Mouse (Mus musculus): ENCODE results near the gene Slc38a4.

The Slc38a4 gene

GRCm38 (mm10) chr15:97011599-97012372 lies 44.0 kb downstream of the Slc38a4 start:
- no peak for DNase-seq

DNA sequence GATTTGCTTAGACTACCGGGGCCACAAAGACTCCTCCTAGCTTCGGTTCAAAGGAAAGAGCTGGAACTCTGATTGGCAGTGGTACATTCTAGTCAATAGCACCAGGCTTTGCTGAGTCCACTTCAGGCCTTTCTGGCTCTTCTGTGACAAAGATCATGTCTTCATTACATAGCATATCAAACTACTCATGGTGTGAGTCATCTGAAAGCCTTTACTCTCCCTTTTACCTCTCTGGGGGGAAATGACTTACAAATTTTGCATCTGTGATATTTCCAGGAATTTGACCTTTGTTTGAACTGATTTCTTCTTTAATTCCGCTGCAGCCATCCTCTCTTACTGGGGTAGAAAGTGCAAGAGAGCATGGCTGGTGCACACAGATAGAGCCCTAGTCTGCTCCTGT lies 46.5 kb downstream of the Slc38a4 start:
- no peak for DNase-seq

GRCm38 (mm10) chr15:97005631-97006234 lies 50.0 kb downstream of the Slc38a4 start:
- DNase-seq = no peak

DNA sequence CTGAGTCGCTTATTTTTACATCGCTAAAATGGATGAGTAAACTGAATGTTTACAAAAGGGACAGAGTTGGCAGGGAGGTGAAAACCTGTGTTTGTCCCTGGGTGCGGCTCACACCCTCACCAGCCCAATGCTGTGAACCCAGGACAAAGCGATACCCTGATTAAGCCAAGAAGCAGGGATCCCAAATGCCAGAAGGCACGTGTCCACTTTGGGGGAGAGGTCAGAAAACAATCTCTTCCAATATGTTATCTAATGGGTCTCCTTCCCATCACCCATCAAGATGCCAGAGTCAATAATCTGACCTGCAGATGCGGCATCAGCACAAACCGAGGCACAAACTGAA lies 51.3 kb downstream of the Slc38a4 start:
- DNase-seq = no peak

GRCm38 (mm10) chr15:97003851-97004524 lies 51.8 kb downstream of the Slc38a4 start:
- peak; percentile 50 to 57 for DNase-seq

- no peak for DNase-seq
Measured at GRCm38 (mm10) chr15:97003186-97003585, 52.6 kb downstream of the Slc38a4 start.

DNA sequence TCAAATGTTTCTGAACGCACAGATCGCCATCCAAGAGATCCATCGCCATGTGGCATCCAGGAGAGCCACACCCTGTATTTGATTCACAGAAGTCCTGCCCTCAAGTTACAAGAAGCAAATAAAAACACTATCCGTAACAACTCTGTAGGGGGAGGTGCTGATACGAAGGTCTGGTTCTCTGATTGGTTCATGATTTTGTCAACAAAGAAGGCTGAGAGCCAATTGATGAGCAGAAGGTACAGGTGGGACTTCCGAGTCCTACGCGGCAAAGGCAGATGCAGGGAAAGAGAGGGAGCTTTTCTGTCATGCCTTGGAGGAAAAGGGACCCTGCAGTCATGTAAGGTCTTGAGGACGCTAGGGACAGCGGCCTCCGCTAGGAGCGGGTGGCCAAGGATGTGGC lies 53.0 kb downstream of the Slc38a4 start:
- no peak for DNase-seq

DNA sequence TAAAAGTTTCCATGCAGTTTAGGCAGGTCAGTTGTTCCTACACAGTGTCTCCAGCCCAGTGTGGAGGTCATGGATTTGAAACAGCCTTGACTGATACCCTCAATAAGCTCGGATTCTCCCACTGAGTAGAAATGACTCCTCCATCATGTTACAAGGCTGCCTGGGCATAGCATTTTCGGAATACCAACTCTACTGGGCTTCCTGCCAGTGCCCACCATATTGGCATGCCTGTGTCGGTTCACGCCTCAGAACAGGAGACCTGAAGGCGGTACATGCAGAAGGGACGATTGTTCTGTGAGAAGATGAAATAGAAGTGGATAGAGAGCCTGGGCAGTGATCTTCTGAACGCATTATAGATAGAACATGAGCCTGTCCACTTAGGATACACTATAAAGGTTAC lies 53.9 kb downstream of the Slc38a4 start:
- peak; percentile 18 to 36 for DNase-seq

DNA sequence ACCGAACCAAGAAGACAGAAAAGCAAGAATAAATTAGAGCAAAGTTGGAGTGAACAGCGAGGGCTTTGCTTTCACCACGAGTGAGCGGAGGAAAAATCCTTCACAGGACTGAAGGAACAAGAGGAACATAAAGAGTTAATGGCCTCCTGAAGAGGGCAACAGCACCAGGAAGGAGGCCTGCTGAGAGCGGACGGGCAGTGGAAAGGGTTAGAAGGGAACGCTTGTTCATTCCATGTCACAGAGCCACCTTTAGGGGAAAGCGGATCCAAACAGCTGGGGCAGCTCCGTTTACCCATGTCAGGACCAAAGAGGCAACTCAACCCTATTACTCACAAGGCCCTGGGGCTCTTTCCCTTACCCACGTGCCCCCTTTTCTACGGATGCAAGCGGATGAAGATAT lies 54.3 kb downstream of the Slc38a4 start:
- DNase-seq = peak; percentile 16 to 39

DNA sequence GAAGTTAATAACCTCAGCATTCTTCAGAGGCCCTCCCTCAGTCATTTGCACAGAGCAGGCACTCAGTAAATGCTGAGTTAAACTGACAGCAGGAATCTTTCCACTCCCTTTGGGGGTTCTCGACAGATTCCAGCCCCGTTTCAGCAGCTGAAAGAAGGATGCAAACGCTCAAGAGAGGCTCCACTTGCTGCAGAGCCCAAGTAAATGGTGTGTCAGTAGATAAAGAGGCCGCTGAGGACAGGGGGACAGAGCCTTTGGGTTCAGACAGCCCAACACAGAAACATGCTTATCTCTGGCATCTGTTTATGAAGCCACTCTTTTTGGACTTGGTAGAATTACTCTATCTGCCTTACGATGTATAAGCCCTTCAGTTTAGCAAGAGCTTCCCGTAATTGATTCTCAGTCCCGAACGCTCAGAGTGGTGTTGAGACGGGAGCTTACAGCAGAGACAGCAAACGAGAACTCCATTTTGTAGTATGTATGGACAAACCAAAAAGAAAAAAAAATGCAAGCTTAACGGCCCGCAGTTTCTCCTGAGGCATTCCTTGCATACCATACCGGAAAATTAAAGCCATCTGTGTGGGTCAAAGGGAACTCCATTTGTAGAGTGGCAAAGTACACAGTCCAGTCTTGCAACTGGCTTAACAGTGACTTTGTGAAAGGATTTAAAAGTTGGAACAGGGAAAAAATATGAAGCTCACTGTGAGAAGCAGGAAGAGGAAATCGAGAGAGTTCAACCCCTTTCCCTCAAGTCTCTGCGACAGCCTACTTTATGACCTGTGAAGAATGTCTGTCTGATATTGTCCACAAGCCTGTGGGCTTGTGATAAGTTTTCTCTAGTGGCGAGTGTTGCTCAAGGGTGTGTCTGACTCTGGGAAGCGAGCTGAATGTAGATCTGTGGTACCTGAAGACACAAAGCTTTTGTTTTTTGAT lies 55.2 kb downstream of the Slc38a4 start:
- DNase-seq = peak; percentile 14 to 42

DNA sequence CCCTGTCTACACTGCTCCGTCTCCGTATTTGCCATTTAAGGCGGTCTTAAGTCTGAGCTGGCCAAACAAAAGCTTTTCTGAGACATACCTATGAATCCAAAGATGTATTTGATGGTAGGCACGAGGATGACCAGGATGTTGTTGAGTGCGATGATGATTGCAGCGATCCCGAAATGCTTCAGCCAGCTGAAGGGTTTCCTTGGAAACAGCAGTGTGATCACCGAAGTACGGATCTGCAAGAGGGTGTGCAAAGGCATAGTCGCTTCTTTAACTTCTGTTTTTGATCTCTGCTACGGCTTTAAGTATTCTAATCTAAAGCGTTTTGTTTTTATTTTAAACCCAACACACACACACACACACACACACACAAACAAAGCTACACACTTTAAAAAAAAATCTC lies 56.4 kb downstream of the Slc38a4 start:
- DNase-seq = no peak

- no peak for DNase-seq
Measured at GRCm38 (mm10) chr15:96985618-96986017, 70.1 kb downstream of the Slc38a4 start.

GRCm38 (mm10) chr15:96983581-96984330 lies 72.0 kb downstream of the Slc38a4 start:
- DNase-seq = peak; percentile 9 to 55

GRCm38 (mm10) chr15:96975125-96975524 lies 80.6 kb downstream of the Slc38a4 start:
- peak; percentile 33 to 50 for DNase-seq

GRCm38 (mm10) chr15:96974131-96974530 lies 81.6 kb downstream of the Slc38a4 start:
- DNase-seq = no peak

DNA sequence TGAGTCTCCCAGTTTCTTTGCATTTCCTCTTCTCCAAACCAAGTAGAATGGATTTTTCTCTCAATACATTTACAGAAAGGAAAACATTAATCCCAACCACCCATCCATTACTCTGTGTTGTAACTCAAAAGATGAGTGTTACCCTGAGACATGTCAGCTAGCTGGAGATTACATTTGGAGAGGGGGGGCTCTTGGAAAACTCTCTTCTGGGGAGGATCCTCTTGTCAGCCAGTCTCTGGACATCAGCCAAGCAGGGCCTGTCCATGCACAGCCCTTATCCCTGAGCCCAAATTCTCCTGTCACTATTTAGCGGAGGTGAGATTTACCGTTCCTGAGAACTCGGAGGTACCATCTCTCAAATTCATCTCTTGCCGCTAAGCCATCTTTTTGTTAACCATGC lies 82.4 kb downstream of the Slc38a4 start:
- DNase-seq = peak; percentile 23 to 42

DNA sequence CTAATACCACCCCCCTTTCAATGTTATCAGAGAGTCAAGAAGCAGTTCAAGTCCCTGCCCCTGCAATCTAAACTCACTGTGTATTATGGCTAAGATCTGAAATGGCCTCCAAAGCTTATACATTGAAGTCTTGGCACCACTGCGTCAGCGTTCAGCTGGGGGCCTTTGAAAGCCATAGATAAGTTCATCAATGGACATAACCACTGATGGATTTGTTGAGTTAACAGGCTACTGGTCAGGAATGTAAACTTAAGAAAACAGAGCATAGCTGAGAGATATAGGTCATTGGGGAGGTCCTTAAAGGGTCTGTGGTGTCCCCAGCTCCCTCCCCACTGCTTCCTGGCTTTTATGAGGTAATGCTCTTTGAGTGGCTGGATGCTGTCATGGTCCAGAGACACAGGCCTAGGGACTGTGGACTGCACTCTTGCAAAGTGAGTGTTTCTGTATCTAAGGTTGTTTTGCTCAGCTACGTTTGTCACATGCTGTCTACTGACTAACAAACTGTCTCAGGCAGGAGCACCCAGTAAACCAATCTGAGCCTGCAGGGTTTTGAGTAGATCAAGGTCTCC lies 83.0 kb downstream of the Slc38a4 start:
- no peak for DNase-seq

DNA sequence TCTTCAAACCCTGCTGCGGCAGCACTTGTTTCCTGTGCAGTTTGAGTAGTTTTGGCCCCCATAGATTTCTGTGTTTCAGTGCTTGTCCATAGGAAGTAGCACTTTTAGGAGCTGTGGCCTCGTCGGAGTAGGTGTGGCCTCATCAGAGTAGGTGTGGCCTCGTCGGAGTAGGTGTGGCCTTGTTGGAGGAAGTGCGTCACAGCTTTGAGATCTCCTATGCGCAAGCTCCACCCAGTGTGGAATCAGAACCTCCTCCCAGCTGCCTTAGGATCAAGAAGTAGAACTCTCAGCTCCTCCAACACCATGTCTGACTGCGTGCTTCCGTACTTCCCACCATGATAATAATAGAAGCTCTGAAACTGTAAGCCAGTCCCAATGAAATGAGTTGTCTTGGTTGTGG lies 83.8 kb downstream of the Slc38a4 start:
- no peak for DNase-seq

DNA sequence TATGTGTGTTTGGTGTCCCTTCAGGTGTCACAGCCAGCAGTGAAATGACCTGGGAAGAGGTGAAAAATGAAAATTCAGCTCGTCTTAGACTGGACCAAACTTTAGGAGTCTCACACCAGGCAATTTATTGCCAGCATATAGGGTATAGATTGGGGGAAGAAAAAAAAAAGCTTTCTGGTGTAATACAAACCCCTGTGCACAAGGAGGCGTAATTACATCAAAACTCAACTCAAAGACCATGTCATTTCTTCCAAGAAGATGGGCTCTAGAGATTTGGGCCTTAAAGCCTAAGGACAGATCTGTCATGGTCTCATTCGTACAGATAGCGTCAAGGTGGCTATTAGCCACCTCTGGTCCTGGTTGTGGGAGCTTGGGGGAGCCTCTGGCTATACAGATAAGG lies 86.0 kb downstream of the Slc38a4 start:
- peak in 1 of 2 experiments; percentile 9 for DNase-seq

DNA sequence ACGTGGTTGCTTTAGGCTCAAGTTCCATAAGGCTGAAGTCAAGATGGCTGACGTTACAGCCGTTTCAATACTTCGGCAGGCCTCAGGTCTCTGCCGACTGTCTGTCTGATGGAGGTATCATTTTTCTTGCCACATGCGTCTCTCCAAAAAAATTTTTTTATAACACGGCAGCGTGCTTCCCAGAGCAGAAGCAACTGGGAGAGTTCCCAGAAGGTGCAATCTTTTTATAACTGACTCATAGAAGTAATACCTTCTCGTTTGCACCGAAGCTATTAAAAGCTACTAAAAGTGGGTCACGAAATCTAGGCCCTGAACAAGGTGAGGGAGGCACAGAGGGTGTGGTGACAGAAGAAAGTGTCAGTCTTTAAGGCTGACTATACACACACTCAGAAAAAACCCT lies 87.0 kb downstream of the Slc38a4 start:
- DNase-seq = no peak

DNA sequence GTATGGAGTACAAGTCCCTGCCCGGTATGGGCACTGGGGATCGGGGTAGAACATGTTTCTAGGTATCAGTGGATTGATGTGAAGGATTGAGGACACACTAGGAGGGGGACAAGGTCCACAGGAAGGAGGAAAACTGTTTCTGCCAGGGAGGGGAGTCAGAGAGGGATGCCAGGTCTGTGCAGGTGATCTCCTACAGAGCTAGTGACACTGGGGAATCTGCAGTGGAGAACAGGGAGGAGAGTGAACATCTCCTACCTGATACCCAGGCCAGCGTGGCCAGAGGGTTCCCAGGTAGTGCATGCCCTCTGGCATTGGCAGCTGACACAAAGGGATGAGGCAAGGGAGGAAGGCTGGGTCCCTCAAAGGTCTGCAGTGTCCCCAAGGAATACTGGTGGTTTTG lies 89.4 kb downstream of the Slc38a4 start:
- DNase-seq = no peak

- no peak for DNase-seq
Measured at GRCm38 (mm10) chr15:96963735-96964134, 92.0 kb downstream of the Slc38a4 start.

Measured in lung, postnatal 4 days (tissue).